ENCODE assay signal across 8 mouse cellular contexts in the genomic region with DNA sequence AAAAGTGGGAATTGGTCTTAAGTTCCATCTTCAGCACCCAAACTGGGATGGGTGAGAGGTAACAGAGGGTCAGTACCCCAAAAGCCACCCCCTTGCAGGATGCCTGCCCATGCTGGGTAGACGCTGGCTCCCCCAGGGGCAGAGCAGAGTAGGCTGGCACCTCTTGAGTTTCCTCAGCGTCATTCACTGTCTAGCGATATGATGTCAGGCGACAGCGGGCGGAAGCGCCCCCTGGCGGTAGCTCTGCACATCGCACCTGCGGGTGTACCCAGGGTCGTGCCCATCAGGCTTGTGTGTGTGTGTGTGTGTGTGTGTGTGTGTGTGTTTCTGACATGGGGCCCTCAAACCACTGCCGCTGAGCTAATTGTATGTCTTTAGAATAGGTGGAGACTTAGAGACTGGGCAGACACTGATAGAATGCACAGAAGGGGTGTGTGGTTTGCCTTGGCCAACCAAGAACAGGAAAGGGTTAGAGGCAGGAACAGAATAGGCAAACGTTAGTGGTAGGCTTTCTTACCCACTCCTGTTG. TPM values are rescaled to one million over a fixed set of nuclear protein-coding genes. Genes with fewer than 3 reads are reported as not detected.
DNase-seq lines count a peak whose midpoint lies in the region; ATAC-seq and TF ChIP-seq lines count a peak whose summit lies in the region.

No protein-coding gene starts in this region.

- DNase-seq in adrenal gland, postnatal 36 days, result peak; percentile 83 to 90
- DNase-seq in embryonic facial prominence, embryonic 14.5 days (ENCODE audit: low spot score), result peak; percentile 76
- peak; percentile 75 for DNase-seq in kidney, postnatal 0 days (ENCODE audit: low spot score)
- DNase-seq in neural tube, embryonic 11.5 days (ENCODE audit: low spot score), result peak; percentile 86
- DNase-seq in testis, postnatal 14 days (ENCODE audit: low spot score), result peak; percentile 77

- H3K27ac ChIP-seq in embryonic facial prominence, embryonic 14.5 days (replicated peaks; ENCODE audit: low read depth, low read length), result no peak overlapping the region
- no peak overlapping the region for H3K27ac ChIP-seq in heart, embryonic 12.5 days (ENCODE audit: poor library complexity, severe bottlenecking)
- H3K27ac ChIP-seq in kidney, postnatal 0 days, result no peak overlapping the region
- no peak overlapping the region for H3K27ac ChIP-seq in liver, embryonic 15.5 days (replicated peaks)
- H3K27ac ChIP-seq in neural tube, embryonic 11.5 days (ENCODE audit: low read depth, low read length), result no peak overlapping the region

- TF ChIP-seq CTCF in kidney, postnatal 0 days (IDR thresholded peaks at IDR 0.05; ENCODE audit: low read depth), result peak; percentile 96

- H3K4me1 ChIP-seq in embryonic facial prominence, embryonic 14.5 days (ENCODE audit: control insufficient read depth, insufficient read depth, low read length), result no peaks in the 10 kb centered on the region
- H3K4me1 ChIP-seq in heart, embryonic 12.5 days (replicated peaks), result peaks cover 7% of the 10 kb centered on the region; the same call in 1 of the 2 replicates
- no peaks in the 10 kb centered on the region for H3K4me1 ChIP-seq in kidney, postnatal 0 days (replicated peaks; ENCODE audit: insufficient read depth, low read length)
- peaks cover 23% of the 10 kb centered on the region for H3K4me1 ChIP-seq in liver, embryonic 15.5 days (replicated peaks)
- no peaks in the 10 kb centered on the region for H3K4me1 ChIP-seq in neural tube, embryonic 11.5 days (ENCODE audit: control insufficient read depth, insufficient read depth, low read length)

- WGBS in embryonic facial prominence, embryonic 14.5 days, result 3% methylated on average over 13 of the region's 13 CpGs
- 2% methylated on average over 13 of the region's 13 CpGs for WGBS in heart, embryonic 12.5 days
- 2% methylated on average over 13 of the region's 13 CpGs for WGBS in kidney, postnatal 0 days
- 1% methylated on average over 13 of the region's 13 CpGs for WGBS in liver, embryonic 15.5 days (ENCODE audit: insufficient replicate concordance)
- 1% methylated on average over 13 of the region's 13 CpGs for WGBS in neural tube, embryonic 11.5 days

- no peaks in the 10 kb centered on the region for H3K36me3 ChIP-seq in embryonic facial prominence, embryonic 14.5 days (ENCODE audit: control insufficient read depth, insufficient read depth, low read length)
- no peaks in the 10 kb centered on the region for H3K36me3 ChIP-seq in heart, embryonic 12.5 days
- H3K36me3 ChIP-seq in kidney, postnatal 0 days (ENCODE audit: insufficient read depth, low read length), result no peaks in the 10 kb centered on the region
- no peaks in the 10 kb centered on the region for H3K36me3 ChIP-seq in liver, embryonic 15.5 days (replicated peaks)
- H3K36me3 ChIP-seq in neural tube, embryonic 11.5 days (ENCODE audit: control insufficient read depth, insufficient read depth, low read length), result no peaks in the 10 kb centered on the region

- H3K9me3 ChIP-seq in embryonic facial prominence, embryonic 14.5 days (ENCODE audit: control insufficient read depth, low read length), result no peaks in the 10 kb centered on the region
- H3K9me3 ChIP-seq in heart, embryonic 12.5 days (replicated peaks), result no peaks in the 10 kb centered on the region
- no peaks in the 10 kb centered on the region for H3K9me3 ChIP-seq in kidney, postnatal 0 days (replicated peaks; ENCODE audit: low read length)
- no peaks in the 10 kb centered on the region for H3K9me3 ChIP-seq in liver, embryonic 15.5 days (replicated peaks)
- H3K9me3 ChIP-seq in neural tube, embryonic 11.5 days (ENCODE audit: control insufficient read depth, low read length), result no peaks in the 10 kb centered on the region

- ATAC-seq in CD4-positive, CD25-positive, alpha-beta regulatory T cell, adult 4 months, result peak; percentile 90
- ATAC-seq in embryonic facial prominence, embryonic 14.5 days (ENCODE audit: low read depth), result peak; percentile 86
- peak; percentile 71 for ATAC-seq in heart, embryonic 12.5 days (ENCODE audit: insufficient number of reproducible peaks, low FRiP score)
- ATAC-seq in kidney, postnatal 0 days (replicated peaks; ENCODE audit: low FRiP score, low read depth), result peak; percentile 42
- peak; percentile 70 for ATAC-seq in liver, embryonic 15.5 days (ENCODE audit: insufficient read depth)
- ATAC-seq in neural tube, embryonic 11.5 days (ENCODE audit: insufficient read depth, low FRiP score, low TSS enrichment), result peak; percentile 84

- no peak overlapping the region for H3K4me2 ChIP-seq in embryonic facial prominence, embryonic 14.5 days (ENCODE audit: low read depth, low read length)
- no peak overlapping the region for H3K4me2 ChIP-seq in heart, embryonic 12.5 days
- H3K4me2 ChIP-seq in kidney, postnatal 0 days (ENCODE audit: low read length), result no peak overlapping the region
- no peak overlapping the region for H3K4me2 ChIP-seq in liver, embryonic 15.5 days
- H3K4me2 ChIP-seq in neural tube, embryonic 11.5 days (ENCODE audit: low read depth), result no peak overlapping the region

- H3K27me3 ChIP-seq in embryonic facial prominence, embryonic 14.5 days (replicated peaks; ENCODE audit: control insufficient read depth, insufficient read depth, low read length), result no peaks in the 10 kb centered on the region
- peaks cover 4% of the 10 kb centered on the region; the same call in 1 of the 2 replicates for H3K27me3 ChIP-seq in heart, embryonic 12.5 days (replicated peaks)
- H3K27me3 ChIP-seq in kidney, postnatal 0 days (ENCODE audit: insufficient read depth, low read length), result no peaks in the 10 kb centered on the region
- peaks cover 12% of the 10 kb centered on the region; the same call in 1 of the 2 replicates for H3K27me3 ChIP-seq in liver, embryonic 15.5 days
- no peaks in the 10 kb centered on the region for H3K27me3 ChIP-seq in neural tube, embryonic 11.5 days (ENCODE audit: control insufficient read depth, insufficient read depth, low read length)

- no peak overlapping the region for H3K4me3 ChIP-seq in embryonic facial prominence, embryonic 14.5 days (ENCODE audit: low read depth, low read length)
- H3K4me3 ChIP-seq in heart, embryonic 12.5 days, result no peak overlapping the region
- H3K4me3 ChIP-seq in kidney, postnatal 0 days (replicated peaks; ENCODE audit: low read depth, low read length), result no peak overlapping the region
- no peak overlapping the region for H3K4me3 ChIP-seq in liver, embryonic 15.5 days (replicated peaks)
- no peak overlapping the region for H3K4me3 ChIP-seq in neural tube, embryonic 11.5 days (ENCODE audit: low read depth, low read length)

- no peak overlapping the region for H3K9ac ChIP-seq in embryonic facial prominence, embryonic 14.5 days (ENCODE audit: low read depth, low read length)
- no peak overlapping the region for H3K9ac ChIP-seq in heart, embryonic 12.5 days
- no peak overlapping the region for H3K9ac ChIP-seq in kidney, postnatal 0 days (ENCODE audit: low read depth, low read length)
- no peak overlapping the region for H3K9ac ChIP-seq in liver, embryonic 15.5 days
- no peak overlapping the region for H3K9ac ChIP-seq in neural tube, embryonic 11.5 days (ENCODE audit: low read length)

RNA-seq across cellular contexts. Expression of a gene that starts 8.7 kb away (rescaled TPM):
- polyA plus RNA-seq in CD4-positive, CD25-positive, alpha-beta regulatory T cell, adult 4 months (2017; shearing (Covaris generic)), result 1 to 10 TPM in 1 of 2 experiments, under 1 TPM in 1; 0.70 to 2.7 TPM
- 100 to 1,000 TPM; 357 to 631 TPM for total RNA-seq in adrenal gland, postnatal 36 days (2021)
- 18.1 and 30.3 TPM in 2 replicates for polyA plus RNA-seq in embryonic facial prominence, embryonic 14.5 days (2014; fragmentation: Nextera tagmentation; extraction: Ambion mirVana)
- polyA plus RNA-seq in heart, embryonic 12.5 days (2016; fragmentation: Nextera tagmentation; extraction: Ambion mirVana), result 14.2 and 16.8 TPM in 2 replicates
- polyA plus RNA-seq in kidney, postnatal 0 days (2015; fragmentation: Nextera tagmentation; extraction: Ambion mirVana), result 13.0 and 22.2 TPM in 2 replicates
- 13.0 and 14.0 TPM in 2 replicates for polyA plus RNA-seq in liver, embryonic 15.5 days (2015; fragmentation: Nextera tagmentation; extraction: Ambion mirVana)
- polyA plus RNA-seq in neural tube, embryonic 11.5 days (2014; fragmentation: Nextera tagmentation; extraction: Ambion mirVana), result 3.0 and 3.2 TPM in 2 replicates

RNA-seq across cellular contexts. Expression of a gene that starts 9.7 kb away (rescaled TPM):
- polyA plus RNA-seq in CD4-positive, CD25-positive, alpha-beta regulatory T cell, adult 4 months (2017; shearing (Covaris generic)), result 10 to 100 TPM; 12.2 to 16.0 TPM
- 10 to 100 TPM; 27.2 to 34.3 TPM for total RNA-seq in adrenal gland, postnatal 36 days (2021)
- polyA plus RNA-seq in embryonic facial prominence, embryonic 14.5 days (2014; fragmentation: Nextera tagmentation; extraction: Ambion mirVana), result 40.0 and 40.6 TPM in 2 replicates
- 46.6 and 48.3 TPM in 2 replicates for polyA plus RNA-seq in heart, embryonic 12.5 days (2016; fragmentation: Nextera tagmentation; extraction: Ambion mirVana)
- polyA plus RNA-seq in kidney, postnatal 0 days (2015; fragmentation: Nextera tagmentation; extraction: Ambion mirVana), result 64.6 and 65.2 TPM in 2 replicates
- polyA plus RNA-seq in liver, embryonic 15.5 days (2015; fragmentation: Nextera tagmentation; extraction: Ambion mirVana), result 17.4 and 18.2 TPM in 2 replicates
- polyA plus RNA-seq in neural tube, embryonic 11.5 days (2014; fragmentation: Nextera tagmentation; extraction: Ambion mirVana), result 40.4 and 40.9 TPM in 2 replicates

RNA-seq across cellular contexts. Expression of a gene that starts 18.7 kb away (rescaled TPM):
- not detected for polyA plus RNA-seq in CD4-positive, CD25-positive, alpha-beta regulatory T cell, adult 4 months (2017; shearing (Covaris generic))
- total RNA-seq in adrenal gland, postnatal 36 days (2021), result 10 to 100 TPM in 1 of 2 experiments, 1 to 10 TPM in 1; 8.9 to 25.9 TPM
- 9.1 and 11.6 TPM in 2 replicates for polyA plus RNA-seq in embryonic facial prominence, embryonic 14.5 days (2014; fragmentation: Nextera tagmentation; extraction: Ambion mirVana)
- 10.4 and 11.5 TPM in 2 replicates for polyA plus RNA-seq in heart, embryonic 12.5 days (2016; fragmentation: Nextera tagmentation; extraction: Ambion mirVana)
- 11.2 and 12.6 TPM in 2 replicates for polyA plus RNA-seq in kidney, postnatal 0 days (2015; fragmentation: Nextera tagmentation; extraction: Ambion mirVana)
- 0.63 TPM in 1 of 2 replicates, not detected in the other for polyA plus RNA-seq in liver, embryonic 15.5 days (2015; fragmentation: Nextera tagmentation; extraction: Ambion mirVana)
- 7.0 TPM in 1 of 2 replicates, not detected in the other for polyA plus RNA-seq in neural tube, embryonic 11.5 days (2014; fragmentation: Nextera tagmentation; extraction: Ambion mirVana)

RNA-seq across cellular contexts. Expression of a gene that starts 48.1 kb away (rescaled TPM):
- polyA plus RNA-seq in CD4-positive, CD25-positive, alpha-beta regulatory T cell, adult 4 months (2017; shearing (Covaris generic)), result 100 to 1,000 TPM; 373 to 544 TPM
- 100 to 1,000 TPM; 195 to 197 TPM for total RNA-seq in adrenal gland, postnatal 36 days (2021)
- polyA plus RNA-seq in embryonic facial prominence, embryonic 14.5 days (2014; fragmentation: Nextera tagmentation; extraction: Ambion mirVana), result 249 and 275 TPM in 2 replicates
- 216 and 235 TPM in 2 replicates for polyA plus RNA-seq in heart, embryonic 12.5 days (2016; fragmentation: Nextera tagmentation; extraction: Ambion mirVana)
- polyA plus RNA-seq in kidney, postnatal 0 days (2015; fragmentation: Nextera tagmentation; extraction: Ambion mirVana), result 256 and 262 TPM in 2 replicates
- polyA plus RNA-seq in liver, embryonic 15.5 days (2015; fragmentation: Nextera tagmentation; extraction: Ambion mirVana), result 187 and 195 TPM in 2 replicates
- polyA plus RNA-seq in neural tube, embryonic 11.5 days (2014; fragmentation: Nextera tagmentation; extraction: Ambion mirVana), result 291 and 297 TPM in 2 replicates
